Mouse (Mus musculus) small intestine, adult 2 months (tissue): ENCODE data around the gene Mfn1.

Experiments
- CTCF ChIP-seq: fragments of 200-500 bp; IDR thresholded peaks from 2 replicates; pipeline ENCODE4 v1.5.1; 2012; ENCODE audit warnings: low read depth, mild to moderate bottlenecking, control low read depth, inconsistent platforms, low read length, moderate library complexity, mixed read lengths; ENCODE audit not compliant: insufficient replicate concordance, insufficient read length; ENCODE audit errors: extremely low read depth
- POLR2A ChIP-seq: fragments of 200-500 bp; IDR thresholded peaks from 2 replicates; pipeline ENCODE4 v1.6.1; 2012; ENCODE audit warnings: low read depth, mild to moderate bottlenecking, control low read depth, inconsistent platforms, low read length, moderate library complexity

DNA sequence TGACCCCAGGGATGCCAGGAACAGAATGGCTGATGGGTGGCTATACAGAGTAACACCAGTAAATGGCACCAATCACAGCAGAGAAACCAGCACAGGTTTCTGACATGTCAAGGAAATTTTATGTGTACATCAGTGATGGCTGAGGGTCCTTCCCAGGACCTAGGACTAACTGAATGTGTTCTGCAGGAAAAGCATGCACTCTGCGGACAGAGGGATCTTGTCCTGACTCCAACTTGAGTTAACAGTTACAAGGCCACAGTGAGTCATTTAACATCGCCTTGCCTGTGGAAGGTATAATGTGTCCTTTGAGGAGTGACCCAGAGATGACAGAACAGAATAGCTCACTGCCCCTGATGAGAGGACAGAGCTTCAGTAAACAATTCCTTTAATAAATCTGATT, 85.5 kb downstream of the Mfn1 start:
- TF ChIP-seq CTCF (no peak), POLR2A (no peak)
